Mouse (Mus musculus) neutrophil, adult 83 days (primary cell): ENCODE data around the gene Numb. TPM values are rescaled to one million over a fixed set of nuclear protein-coding genes. Genes with fewer than 3 reads are reported as not detected.

Experiments
- total RNA-seq, 2 experiments: library from RNA; stranded (reverse); gene quantifications; one replicate each; pipeline ENCODE4 v1.2.4; 2023

Gene Numb
- total RNA-seq, result 100 to 1,000 TPM; 107 to 116 TPM

DNA sequence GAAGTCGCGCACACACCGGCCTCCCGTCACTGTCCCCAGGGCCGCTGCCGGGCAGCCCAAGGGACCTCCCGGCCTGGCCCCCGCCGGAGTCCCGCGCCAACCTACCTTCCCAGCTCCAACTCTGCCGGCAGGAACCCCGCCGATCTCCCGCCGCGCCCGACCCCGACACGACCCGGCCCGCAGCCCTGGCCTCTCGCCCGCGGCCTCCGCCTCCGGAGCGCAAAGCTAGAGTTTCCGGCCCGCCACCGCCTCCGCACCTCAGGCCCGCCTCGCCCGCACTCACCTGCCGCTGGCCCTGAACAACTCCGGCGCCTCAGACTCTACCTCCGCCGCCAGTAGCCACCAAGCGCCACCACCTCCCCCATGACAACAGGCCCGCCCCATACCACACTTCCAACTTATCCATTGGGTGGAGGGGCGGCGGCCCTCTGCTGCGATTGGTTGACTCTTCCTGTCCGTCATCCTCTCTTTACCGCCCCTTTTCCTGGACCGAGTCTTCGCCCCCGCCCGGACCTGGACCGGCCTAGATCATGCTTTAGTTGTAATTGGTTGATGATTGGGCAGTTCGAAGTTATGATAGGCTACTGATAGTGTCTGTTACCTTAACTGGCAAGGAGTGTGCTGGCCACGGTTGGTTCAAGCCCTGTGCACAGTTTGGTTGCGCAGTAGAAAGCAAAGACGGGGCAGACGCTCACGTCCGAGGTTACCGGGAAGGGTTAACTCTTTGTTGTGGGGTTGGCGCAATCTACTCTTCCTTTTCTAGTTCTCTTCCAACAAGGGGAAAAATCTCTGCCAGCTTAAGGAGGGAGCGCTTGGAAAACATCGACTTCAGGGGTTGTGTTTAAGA is at the start of gene Numb:
Gene Numb, minus strand, starts transcription at position 400 of the 847 bp plus-strand sequence.

DNA sequence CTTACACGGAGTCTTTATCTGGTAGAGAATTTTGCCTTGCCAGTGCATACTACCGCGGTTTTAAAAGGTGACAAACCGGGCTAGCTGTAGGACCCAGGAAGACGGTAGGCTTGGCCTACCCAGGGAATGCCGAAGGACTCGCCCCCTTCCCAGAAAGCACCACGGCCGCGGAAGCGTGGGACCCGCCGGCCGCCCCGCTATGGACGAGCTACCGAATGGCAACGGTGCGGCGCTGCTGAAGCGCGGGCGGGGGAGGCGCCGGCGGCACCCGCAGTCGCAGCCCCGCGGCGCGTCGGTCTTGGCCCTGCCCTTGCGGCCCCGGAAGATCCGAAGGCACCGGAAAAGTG is 28.7 kb upstream of the Numb start, which contains the start of gene Riox1:
Gene Riox1, plus strand, starts transcription at position 116 of the 347 bp plus-strand sequence.

DNA sequence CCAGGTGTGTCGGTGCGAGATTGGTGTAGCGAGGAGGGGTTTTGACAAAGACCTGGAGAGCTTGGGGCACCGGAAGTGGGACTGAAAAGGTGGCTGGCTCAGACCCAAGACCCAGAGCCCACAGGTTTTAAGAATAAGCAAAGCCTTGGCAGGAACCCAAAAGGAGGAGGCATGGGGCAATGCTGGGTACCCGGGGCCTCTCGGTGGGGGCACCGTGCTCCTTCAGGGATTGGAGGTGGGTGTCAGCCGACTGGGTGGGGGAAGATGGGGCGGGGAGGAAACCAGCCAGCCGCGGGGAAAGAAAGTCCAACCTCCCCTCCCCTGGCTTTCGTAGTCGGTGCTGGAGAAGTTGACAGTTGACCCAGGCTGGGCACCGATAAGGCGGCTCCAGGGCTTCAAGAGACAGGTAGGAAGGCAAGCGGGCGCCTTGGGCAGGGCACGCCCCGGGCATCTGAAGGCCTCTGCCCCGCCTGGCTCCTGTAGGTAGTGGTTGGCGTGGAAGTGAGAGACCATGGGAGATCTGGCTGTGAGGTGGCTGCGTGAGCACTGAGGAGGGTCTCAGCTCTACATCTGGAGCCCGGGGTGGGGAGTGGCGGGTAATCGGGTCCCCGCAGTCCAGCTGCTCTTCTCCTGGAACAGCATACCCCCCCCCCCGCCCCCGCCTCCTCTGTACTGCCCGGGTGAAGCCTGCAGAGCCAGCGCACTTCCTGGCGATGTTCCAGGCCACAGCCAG is 158.3 kb downstream of the Numb start, which contains the start of gene Papln:
Gene Papln, plus strand, starts transcription at position 324 of the 733 bp plus-strand sequence.

Other genes starting within 250 kb of the Numb start
- 100 to 1,000 TPM; 122 to 126 TPM for gene Psen1, start 233.8 kb downstream of the Numb start, total RNA-seq
- not detected for gene Papln, start 158.3 kb downstream of the Numb start, total RNA-seq
- gene Riox1, start 28.7 kb upstream of the Numb start, total RNA-seq, result 10 to 100 TPM; 42.3 to 49.1 TPM
- not detected for gene Heatr4, start 62.9 kb upstream of the Numb start, total RNA-seq
- 1 to 10 TPM; 4.3 to 5.3 TPM for gene Acot2, start 65.9 kb upstream of the Numb start, total RNA-seq
- 10 to 100 TPM; 20.0 to 20.2 TPM for gene Acot1, start 87.6 kb upstream of the Numb start, total RNA-seq
- gene Acot4, start 116.4 kb upstream of the Numb start, total RNA-seq, result under 1 TPM in 1 of 2 experiments, not detected in 1; 0.11 TPM
- not detected for gene Gm49366, start 117.0 kb upstream of the Numb start, total RNA-seq
- not detected for gene Acot3, start 130.2 kb upstream of the Numb start, total RNA-seq
- gene Acot5, start 147.4 kb upstream of the Numb start, total RNA-seq, result not detected
- under 1 TPM; 0.55 to 0.83 TPM for gene Acot6, start 178.7 kb upstream of the Numb start, total RNA-seq
- 1 to 10 TPM in 1 of 2 experiments, under 1 TPM in 1; 0.18 to 1.3 TPM for gene Dnal1, start 192.4 kb upstream of the Numb start, total RNA-seq
- gene Pnma1, start 226.6 kb upstream of the Numb start, total RNA-seq, result 1 to 10 TPM; 1.9 to 2.9 TPM